ENCODE assay signal across 10 mouse cellular contexts in the genomic region with DNA sequence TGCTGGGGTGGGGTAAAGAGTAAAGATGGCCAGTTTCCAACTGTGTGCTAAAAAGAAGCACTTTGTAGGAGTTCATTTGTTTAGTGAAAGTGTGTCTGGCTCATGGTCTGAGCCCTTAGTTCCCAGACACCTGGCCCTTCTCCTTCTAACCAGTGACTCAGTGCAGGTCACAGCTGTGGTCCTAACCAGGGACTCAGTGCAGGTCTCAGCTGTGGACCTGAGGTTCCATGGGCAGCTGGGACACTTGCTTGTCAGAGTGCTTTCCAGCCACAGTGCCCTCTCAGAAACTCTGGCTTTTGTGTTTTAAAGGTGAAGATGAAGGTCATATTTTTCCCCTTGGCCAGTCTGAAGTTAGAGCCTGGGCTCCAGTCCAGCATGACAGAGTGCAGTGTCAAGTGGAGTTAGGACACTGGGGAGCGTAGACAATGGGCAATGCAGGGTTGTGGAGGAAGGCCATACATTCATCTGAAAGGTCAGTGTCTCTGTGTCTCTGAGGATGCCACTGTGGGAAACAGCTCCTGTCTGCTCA.
"Had no signal": no experiment of that assay in that cellular context is flagged by ENCODE, and none has a peak within 500 bp of the region (broad histone marks: within the 10 kb centered on the region; RNA-seq: fewer than 3 reads in every experiment).

No protein-coding gene starts in this region.

- DNase-seq: layer of hippocampus, postnatal 36 days; liver, embryonic 13.5 days; lung, adult 2 months; lung, postnatal 14 days; lung, postnatal 4 days; midbrain, embryonic 14.5 days; retina, postnatal 1 day; right cerebral cortex, postnatal 25 days; spleen, adult 18-20 months; thymus, postnatal 25 days had no signal
